Mouse (Mus musculus) frontal cortex, postnatal 36 days (tissue): Measurements from ENCODE around the gene Hist3h2a.

Source experiments
- DNase-seq, 2 experiments: peaks; one replicate each; pipeline ENCODE4 v3.0.0; 2022; ENCODE audit warnings: low spot score in 2 of 2

Gene Hist3h2a

GRCm38 (mm10) chr11:58968551-58968950 is 14.1 kb downstream of the Hist3h2a start:
- no peak for DNase-seq

- no peak for DNase-seq
These were observed 14.5 kb downstream of the Hist3h2a start for GRCm38 (mm10) chr11:58969027-58969426.

GRCm38 (mm10) chr11:58969659-58970058 is 15.2 kb downstream of the Hist3h2a start:
- DNase-seq, result no peak

DNA sequence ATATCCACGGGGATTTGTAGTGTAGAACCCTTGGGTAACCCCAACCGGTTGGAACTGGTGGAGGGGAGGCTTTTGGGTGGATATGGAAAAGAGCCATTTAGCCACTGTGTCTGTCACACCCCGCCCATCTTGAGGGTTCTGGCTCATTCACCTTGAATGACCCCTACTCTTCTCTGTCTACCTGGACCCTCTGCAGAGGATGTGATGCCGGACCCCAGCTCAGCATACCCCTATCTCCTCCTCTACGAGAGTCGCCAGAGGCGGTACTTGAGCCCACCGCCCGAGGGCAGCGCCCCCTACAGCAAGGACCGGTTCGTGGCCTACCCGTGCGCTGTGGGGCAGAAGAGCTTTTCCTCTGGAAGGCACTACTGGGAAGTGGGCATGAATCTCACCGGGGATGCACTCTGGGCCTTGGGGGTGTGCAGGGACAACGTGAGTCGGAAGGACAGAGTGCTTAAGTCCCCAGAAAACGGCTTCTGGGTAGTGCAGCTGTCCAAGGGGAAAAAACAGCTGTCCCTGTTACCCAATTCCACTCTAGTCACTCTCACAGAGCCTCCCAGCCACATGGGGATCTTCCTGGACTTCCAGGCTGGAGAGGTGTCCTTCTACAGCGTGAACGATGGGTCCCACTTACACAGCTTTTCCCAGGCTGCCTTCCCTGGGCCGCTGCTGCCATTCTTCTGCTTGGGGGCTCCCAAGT is 16.5 kb downstream of the Hist3h2a start:
- DNase-seq, result no peak

- no peak for DNase-seq
These were observed 17.3 kb downstream of the Hist3h2a start for GRCm38 (mm10) chr11:58971796-58972195.

DNA sequence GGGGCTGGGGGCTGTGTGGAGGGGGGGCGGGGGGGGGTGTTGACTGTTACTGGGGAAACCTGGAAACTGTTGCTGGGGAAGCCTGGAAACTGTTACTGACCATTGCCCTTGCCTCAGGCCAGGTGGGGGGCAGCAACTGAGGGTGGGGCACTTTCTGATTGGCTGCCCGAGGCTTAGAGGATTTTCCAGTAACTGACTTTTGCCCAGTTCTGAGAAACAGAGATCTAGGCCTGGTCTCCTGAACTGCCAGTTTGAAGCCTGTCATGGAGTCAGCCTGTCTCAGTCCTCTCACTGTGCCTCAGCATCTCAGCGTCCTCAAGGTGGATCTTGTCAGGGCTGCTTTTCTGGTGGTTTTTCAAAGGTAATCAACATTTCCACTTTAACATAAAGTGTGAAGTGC is 19.9 kb downstream of the Hist3h2a start:
- no peak for DNase-seq

DNA sequence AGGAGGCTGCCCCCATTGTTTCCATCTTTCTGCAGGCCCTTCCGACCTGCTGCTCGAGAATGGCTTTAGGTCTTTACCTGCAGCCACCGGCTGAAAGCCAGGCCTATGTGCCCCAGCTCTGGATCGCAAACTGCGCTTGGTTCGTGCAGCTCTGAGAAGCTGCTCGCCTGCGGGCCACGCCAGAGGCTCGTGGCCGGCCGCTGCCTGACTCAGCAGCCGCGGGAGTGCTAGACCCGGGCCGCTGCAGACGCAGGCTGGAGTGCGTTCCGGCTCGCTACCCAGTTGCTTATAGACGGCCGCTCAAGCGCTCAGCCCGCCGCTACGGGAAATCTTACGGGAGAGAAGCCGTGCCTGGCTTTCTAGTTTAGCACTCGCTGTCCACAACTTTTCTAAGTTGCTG is 22.7 kb downstream of the Hist3h2a start:
- no peak for DNase-seq

DNA sequence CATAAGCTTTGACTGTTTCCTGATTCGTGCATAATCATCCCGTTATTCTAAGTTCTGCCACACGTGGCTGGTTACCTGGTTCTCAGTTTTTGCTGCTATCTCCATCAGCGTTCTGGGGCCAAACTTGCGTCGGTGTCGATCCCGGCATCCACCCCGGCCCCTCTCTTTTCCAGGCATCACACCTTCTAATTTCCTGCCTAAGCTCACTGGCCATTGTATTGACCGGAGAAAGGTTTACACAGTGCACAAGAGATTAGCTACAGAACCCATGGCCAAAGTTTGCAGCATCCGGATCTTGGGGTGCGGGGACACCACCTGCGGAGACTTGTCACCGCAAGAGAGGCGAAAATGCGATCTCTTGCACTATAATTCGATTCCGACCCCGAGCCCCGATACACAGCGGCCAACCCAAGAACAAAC is 23.1 kb downstream of the Hist3h2a start:
- DNase-seq, result no peak

DNA sequence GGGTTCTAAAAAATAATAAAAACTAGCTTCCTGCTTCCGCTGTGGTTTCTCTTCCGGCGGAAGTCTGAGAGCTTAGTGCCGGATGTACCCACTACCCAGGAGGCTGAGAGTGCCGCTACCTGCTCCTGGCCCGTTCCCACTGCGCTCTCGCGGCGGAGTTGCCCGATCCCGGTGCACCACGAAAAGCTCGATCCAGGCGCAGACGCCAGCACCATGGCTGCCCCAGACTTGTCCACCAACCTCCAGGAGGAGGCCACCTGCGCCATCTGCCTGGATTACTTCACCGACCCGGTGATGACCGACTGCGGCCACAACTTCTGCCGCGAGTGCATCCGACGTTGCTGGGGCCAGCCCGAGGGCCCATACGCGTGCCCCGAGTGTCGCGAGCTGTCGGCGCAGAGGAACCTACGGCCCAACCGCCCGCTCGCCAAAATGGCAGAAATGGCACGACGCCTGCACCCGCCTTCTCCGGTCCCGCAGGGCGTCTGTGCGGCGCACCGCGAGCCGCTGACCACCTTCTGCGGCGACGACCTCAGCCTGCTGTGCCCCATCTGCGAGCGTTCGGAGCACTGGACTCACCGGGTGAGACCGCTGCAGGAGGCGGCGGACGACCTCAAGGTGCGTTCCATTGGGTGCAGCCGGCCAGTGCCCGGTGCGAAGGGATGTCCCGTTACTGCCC is 23.7 kb downstream of the Hist3h2a start, which contains the start of gene Trim11:
Trim11 (plus strand) TSS at position 67 of the 679 bp plus-strand sequence.
- DNase-seq, result peak; percentile 65 to 72

DNA sequence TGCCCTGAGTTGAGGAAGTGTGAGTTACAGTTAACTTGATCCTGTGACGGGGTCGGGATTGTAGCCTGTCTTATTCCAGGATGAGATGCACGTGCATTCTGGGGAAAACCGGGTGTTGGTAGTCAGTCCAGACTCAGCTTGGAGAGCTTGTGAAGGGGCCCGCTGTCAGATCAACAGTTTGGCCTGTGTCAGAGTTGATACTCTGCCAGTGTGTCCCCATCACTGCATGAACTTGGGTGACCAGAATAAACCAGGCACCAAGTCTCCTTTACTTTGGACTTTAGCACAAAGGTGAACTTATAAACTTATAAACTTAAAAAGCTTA is 24.2 kb downstream of the Hist3h2a start:
- DNase-seq, result no peak

- no peak for DNase-seq
These were observed 24.7 kb downstream of the Hist3h2a start for GRCm38 (mm10) chr11:58979183-58979582.

- no peak for DNase-seq
These were observed 25.2 kb downstream of the Hist3h2a start for GRCm38 (mm10) chr11:58979661-58980060.

DNA sequence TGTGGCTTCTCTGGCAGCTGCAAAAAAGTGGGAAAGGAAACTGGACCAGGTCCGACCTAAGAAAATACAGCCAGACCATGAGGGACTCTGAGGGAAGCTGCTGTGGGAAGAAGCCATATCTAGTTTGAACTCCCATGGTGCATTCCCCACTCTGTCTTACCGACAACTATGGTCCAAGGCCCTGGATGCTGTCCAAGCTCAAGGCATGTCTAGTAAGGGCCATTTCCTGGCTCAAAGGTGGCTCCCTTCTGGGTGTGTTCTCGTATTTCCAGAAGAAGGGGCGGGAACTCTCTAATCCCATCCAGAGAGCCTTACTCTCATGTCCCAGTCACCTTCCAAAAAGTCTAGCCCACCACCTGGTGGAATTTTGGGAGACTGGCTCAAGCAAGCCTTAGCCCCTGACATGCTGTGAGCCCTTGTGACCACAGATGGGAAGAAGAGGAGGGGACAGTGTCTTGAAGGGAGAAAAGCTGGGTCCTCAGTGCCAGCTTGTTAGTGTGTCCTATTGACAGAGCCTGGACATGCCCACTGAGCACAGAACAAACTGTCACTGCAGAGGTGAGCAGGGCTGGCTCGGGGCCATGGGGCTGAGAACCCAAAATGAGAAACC is 26.0 kb downstream of the Hist3h2a start:
- no peak for DNase-seq

- peak; percentile 77 to 80 for DNase-seq
These were observed 27.3 kb downstream of the Hist3h2a start for GRCm38 (mm10) chr11:58981541-58982447.

DNA sequence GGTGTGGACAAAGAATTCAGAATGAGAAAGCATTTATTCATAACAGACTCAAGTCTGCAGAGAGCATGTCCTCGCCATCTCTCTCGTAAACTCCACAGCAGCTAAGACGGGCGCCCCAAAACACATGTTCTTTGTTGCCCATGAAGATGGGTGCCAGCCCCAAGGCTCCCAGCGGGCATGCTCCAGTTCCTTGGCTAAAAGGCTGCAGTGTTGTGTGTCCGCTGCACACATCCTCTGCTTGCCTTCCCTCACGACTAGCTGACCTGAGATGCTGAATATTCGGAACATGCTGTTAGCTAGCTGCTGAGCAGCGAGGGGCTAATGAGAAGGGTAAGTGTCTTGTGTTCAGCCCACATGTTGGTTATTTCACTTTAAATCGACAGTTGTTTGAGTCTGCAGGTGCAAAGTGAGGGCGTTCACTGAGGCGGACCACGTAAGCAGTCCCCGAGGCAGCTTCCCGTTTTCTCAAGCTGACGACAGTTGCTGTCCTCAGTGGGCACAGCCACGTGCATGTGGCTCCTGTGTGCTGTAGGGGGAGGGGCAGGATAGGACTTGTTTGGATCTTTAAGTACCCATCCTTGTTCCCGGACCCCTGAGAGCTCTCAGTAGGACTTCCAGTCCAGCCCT is 28.1 kb downstream of the Hist3h2a start:
- no peak for DNase-seq

GRCm38 (mm10) chr11:58983691-58984341 is 29.3 kb downstream of the Hist3h2a start:
- DNase-seq, result no peak

- DNase-seq, result no peak
These were observed 30.2 kb downstream of the Hist3h2a start for GRCm38 (mm10) chr11:58984657-58985056.

DNA sequence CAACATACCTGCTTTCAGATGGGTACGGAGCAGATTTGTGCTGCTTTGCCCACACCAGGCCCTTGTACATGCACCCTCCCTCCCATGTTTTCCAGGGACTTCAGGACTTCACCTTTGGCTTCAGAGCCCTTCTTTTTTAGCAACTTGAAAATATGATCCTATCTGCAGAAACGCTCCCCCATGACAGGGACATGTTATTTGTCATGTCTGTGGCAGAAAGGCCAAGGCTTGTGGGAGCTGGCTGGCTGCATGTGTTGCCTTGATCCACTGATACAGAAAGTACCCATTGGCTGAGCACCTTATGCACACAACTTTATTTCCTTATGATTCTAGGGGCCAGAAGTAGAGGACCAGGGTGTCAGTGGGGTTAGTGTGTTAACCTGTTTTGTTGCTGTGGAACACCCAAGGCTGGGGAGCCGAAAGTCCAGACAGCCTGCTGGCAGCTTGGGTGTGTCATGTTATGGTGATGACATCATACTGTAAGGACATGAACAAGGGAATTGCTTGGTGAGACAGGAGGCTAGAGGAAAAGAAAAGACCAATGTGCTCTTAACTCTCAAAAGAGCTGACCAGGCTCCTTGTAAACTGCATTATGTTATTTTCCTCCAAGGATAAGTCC is 30.9 kb downstream of the Hist3h2a start:
- DNase-seq, result no peak

DNA sequence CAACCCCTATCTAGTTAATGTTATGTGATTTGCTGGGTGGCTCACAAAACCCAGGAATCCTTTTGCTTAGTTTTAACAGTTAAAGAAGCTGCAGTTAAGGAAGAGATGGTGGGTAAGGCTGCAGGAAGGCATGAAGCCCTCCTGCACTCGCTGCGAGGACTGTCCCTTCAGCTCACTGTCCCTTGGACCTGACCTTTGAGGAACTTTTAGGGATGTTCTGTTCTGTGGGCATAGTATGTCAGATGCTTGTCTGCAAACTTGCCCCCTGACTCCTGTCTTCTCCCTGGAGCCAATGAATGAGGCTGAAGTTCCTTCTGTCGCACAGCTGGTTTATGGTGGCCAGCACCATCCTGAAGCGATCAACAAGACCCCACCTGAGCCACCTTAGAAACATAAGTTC is 34.7 kb downstream of the Hist3h2a start:
- no peak for DNase-seq

GRCm38 (mm10) chr11:58990141-58990540 is 35.7 kb downstream of the Hist3h2a start:
- no peak for DNase-seq

- no peak for DNase-seq
These were observed 36.3 kb downstream of the Hist3h2a start for GRCm38 (mm10) chr11:58990794-58991193.
